Mouse (Mus musculus) monocyte, adult 2 months (primary cell): ENCODE measurements around the gene Nfu1.

Experiments used
- DNase-seq, 2 experiments: peaks; one replicate each; pipeline ENCODE4 v3.0.0; 2022; ENCODE audit warnings: low spot score in 2 of 2, low read depth in 1 of 2

The Nfu1 gene

DNA sequence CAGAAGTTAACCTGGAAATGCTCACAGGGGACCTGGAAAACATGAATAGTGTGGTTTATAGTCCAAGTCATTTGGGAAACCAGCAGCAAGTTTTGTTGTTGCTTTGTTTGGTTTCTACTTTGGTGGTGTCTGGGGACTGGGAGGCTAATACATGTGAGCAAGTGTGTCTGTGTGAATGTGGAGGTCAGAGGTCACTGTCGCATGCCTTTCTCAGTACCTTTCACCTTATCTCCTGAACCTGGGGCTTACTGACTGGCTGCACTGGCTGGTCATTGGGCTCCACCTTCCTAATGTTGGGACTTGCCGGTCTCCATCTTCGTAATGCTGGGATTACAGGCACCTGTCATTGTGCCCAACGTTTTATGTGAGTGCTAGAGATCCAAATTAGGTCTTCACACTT, 61.6 kb downstream of the Nfu1 start:
- no peak for DNase-seq

DNA sequence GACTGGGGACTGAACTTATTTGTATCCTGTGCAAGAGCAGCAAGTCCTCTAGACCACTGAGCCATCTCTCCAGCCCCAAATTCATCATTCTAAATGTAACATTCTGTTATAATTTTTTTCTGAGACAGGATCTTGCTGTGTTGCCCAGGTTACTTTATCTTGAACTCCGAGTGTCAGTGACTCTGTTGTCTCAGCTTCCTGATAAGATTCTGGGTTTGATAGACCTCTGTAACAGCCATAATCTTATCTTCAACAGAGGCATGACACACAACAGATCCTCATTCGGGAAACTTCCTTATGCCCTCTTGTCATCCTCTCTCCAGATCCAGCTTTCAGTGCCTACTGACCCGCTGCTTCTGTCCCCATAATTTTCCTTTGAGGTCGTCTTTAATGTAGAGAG, 63.7 kb downstream of the Nfu1 start:
- DNase-seq: no peak

DNA sequence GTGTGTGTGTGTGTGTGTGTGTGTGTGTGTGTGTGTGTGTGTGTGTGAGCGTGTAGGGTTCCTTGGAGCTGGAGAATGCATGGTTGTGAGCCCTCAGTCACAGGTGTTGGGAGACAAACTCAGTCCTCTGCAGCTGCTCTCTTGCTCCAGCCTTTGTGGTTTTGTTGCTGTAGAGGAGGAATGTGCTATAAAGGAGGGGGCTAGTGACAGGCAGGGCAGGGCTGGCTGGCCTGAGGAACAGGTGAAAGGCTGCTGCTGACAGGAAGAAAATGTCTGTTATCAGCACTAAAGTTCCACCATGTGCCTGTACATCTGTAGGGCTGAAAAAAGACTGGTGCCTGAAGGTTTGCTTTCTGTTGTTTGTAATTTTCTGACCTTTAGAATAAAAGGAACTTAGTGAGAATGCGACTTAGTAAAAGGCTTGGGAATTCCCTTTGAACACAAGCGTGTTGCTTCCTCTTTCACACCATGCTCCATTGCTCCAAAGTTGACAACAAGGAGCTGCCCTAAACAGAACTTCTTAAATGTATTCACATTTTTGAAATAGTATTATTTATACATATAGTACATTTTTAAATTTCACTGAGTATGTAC, 66.2 kb downstream of the Nfu1 start:
- DNase-seq: peak in 1 of 2 experiments; percentile 28
